Mouse (Mus musculus): ENCODE results near the gene Eif4g3. TPM values are rescaled to one million over a fixed set of nuclear protein-coding genes. Genes with fewer than 3 reads are reported as not detected.

Gene Eif4g3
- total and polyA plus RNA-seq, 3 experiments: 25.5 to 97.9 (median 72.3) TPM

DNA sequence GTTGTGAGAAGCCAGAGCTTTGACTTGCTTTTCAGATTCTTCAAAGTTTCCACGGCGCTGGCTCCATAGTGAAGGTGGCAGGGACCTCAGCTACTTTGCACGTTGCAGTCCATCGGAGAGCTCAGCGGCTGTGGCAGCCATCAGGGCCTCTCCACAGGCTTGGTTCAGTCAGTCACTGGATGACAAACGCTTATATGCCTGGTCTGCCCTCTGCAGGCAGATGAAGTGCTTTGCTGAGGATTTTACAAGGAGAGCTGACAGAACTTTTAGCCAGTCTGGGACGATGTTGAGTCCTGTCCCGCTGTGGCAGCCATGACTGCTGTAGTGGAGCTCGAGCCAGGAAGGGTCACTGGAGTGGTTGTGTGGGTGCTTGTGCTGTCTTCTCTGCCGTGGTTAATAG lies 126.9 kb downstream of the Eif4g3 start:
- TF ChIP-seq POLR2AphosphoS5 (IDR thresholded peaks at IDR 0.05; ENCODE audit: insufficient replicate concordance, low read depth, low read length) (no peak), GATA2 (IDR thresholded peaks at IDR 0.05; ENCODE audit: borderline replicate concordance, low read depth, low read length) (no peak), TAL1 (conservative IDR thresholded peaks at IDR 0.05; ENCODE audit: low read depth, low read length) (no peak), CTCF (IDR thresholded peaks at IDR 0.05; ENCODE audit: low read depth, low read length) (no peak), GATA1 (IDR thresholded peaks at IDR 0.05; ENCODE audit: borderline replicate concordance, low read length) (no peak)
- ATAC-seq (ENCODE audit: extremely low read depth, insufficient number of reproducible peaks, low FRiP score, poor library complexity, severe bottlenecking): no peak
- H3K36me3 ChIP-seq (replicated peaks): peaks cover 85% of the 10 kb centered on the region

DNA sequence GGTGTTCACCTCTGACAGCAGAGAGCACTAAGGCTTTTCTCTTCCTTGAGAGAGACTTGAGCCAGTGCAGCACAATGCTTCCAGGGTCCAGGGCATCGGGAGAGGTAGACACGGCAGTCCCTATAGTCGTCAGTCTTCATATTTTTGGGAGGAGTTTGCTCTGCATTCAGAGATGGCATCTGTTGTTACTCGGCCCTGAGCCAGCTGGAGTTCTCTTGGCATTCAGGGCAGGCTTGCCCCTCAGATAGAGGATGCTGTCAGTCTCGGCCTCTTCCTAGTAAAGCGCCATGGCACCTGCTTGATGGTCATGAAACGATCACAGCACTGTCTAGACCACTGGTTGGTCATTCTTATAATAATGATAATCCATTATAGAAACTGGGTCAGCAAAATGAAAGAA lies 131.2 kb downstream of the Eif4g3 start:
- H3K9me3 ChIP-seq (replicated peaks): no peaks in the 10 kb centered on the region
- no peak overlapping the region for H3K4me3 ChIP-seq (ENCODE audit: low read depth, low read length)
- peaks cover 86% of the 10 kb centered on the region for H3K36me3 ChIP-seq (replicated peaks)
- ATAC-seq (ENCODE audit: extremely low read depth, insufficient number of reproducible peaks, low FRiP score, poor library complexity, severe bottlenecking) (no peak), DNase-seq (ENCODE audit: low spot score) (no peak)
- H3K4me1 ChIP-seq (ENCODE audit: insufficient read depth, low read depth, low read length): no peaks in the 10 kb centered on the region
- H3K27me3 ChIP-seq (ENCODE audit: insufficient read depth, low read length): no peaks in the 10 kb centered on the region
- TF ChIP-seq CTCF (IDR thresholded peaks at IDR 0.05; ENCODE audit: low read depth, low read length): no peak
- no peak for TF ChIP-seq POLR2AphosphoS5 (IDR thresholded peaks at IDR 0.05; ENCODE audit: insufficient replicate concordance, low read depth, low read length)
- no peak for TF ChIP-seq GATA1 (IDR thresholded peaks at IDR 0.05; ENCODE audit: borderline replicate concordance, low read length)
- TF ChIP-seq TAL1 (conservative IDR thresholded peaks at IDR 0.05; ENCODE audit: low read depth, low read length): no peak
- TF ChIP-seq GATA2 (IDR thresholded peaks at IDR 0.05; ENCODE audit: borderline replicate concordance, low read depth, low read length): no peak

More for the DNA sequence above, 126.9 kb downstream of the Eif4g3 start:
- H3K9me3 ChIP-seq (replicated peaks): no peaks in the 10 kb centered on the region
- no peak overlapping the region for H3K4me3 ChIP-seq (ENCODE audit: low read depth, low read length)
- no peak for DNase-seq (ENCODE audit: low spot score)
- H3K4me1 ChIP-seq (ENCODE audit: insufficient read depth, low read depth, low read length): no peaks in the 10 kb centered on the region
- no peaks in the 10 kb centered on the region for H3K27me3 ChIP-seq (ENCODE audit: insufficient read depth, low read length)

DNA sequence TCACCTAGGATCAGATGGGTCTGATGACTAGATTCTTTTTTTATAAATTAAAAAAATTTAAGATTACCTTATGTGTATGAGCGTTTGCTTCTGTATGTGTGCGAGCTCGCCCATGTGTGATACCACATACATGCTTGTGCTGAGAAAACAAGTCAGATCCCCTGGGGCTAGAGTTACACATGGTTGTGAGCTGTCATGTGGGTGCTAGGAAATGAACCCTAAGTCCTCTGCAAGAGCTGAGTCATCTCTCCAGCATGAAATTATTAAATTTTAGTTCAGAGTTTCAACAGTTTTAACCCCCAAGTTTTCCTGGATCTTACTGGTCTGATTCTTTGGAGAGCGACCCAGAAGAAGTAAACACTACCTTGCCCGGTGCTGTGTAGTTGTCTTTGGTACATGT lies 134.5 kb downstream of the Eif4g3 start:
- H3K9me3 ChIP-seq (replicated peaks): no peaks in the 10 kb centered on the region
- H3K4me3 ChIP-seq (ENCODE audit: low read depth, low read length): no peak overlapping the region
- ATAC-seq (ENCODE audit: extremely low read depth, insufficient number of reproducible peaks, low FRiP score, poor library complexity, severe bottlenecking) (no peak), DNase-seq (ENCODE audit: low spot score) (no peak)
- H3K27me3 ChIP-seq (ENCODE audit: insufficient read depth, low read length): no peaks in the 10 kb centered on the region
- TF ChIP-seq GATA2 (IDR thresholded peaks at IDR 0.05; ENCODE audit: borderline replicate concordance, low read depth, low read length): no peak
- no peak for TF ChIP-seq GATA1 (IDR thresholded peaks at IDR 0.05; ENCODE audit: borderline replicate concordance, low read length)
- TF ChIP-seq CTCF (IDR thresholded peaks at IDR 0.05; ENCODE audit: low read depth, low read length): no peak
- TF ChIP-seq POLR2AphosphoS5 (IDR thresholded peaks at IDR 0.05; ENCODE audit: insufficient replicate concordance, low read depth, low read length): no peak
- no peak for TF ChIP-seq TAL1 (conservative IDR thresholded peaks at IDR 0.05; ENCODE audit: low read depth, low read length)
- peaks cover 89% of the 10 kb centered on the region for H3K36me3 ChIP-seq (replicated peaks)
- no peaks in the 10 kb centered on the region for H3K4me1 ChIP-seq (ENCODE audit: insufficient read depth, low read depth, low read length)

DNA sequence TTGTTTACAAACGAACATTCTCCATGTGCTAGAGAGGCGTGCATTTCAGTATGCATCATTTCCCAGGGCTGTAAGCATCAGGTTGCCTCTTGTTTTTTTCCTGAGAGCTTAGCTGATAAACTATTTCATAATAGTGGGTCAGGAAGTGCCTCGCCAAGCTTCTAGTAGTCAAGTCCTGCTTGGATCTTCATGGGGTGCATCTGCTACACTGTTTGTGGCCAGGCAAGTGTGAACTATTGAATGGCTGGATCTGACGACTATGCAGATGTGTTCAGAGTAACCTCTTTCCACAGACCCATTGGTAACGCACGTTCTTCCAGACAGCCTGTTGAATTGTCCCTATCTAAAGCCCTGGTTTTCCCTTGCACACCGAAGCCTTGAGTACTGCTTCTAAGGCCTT lies 135.0 kb downstream of the Eif4g3 start:
- no peak for TF ChIP-seq GATA2 (IDR thresholded peaks at IDR 0.05; ENCODE audit: borderline replicate concordance, low read depth, low read length)
- no peak for TF ChIP-seq POLR2AphosphoS5 (IDR thresholded peaks at IDR 0.05; ENCODE audit: insufficient replicate concordance, low read depth, low read length)
- no peak for DNase-seq (ENCODE audit: low spot score)
- H3K36me3 ChIP-seq (replicated peaks): peaks cover 92% of the 10 kb centered on the region
- H3K27me3 ChIP-seq (ENCODE audit: insufficient read depth, low read length): no peaks in the 10 kb centered on the region
- ATAC-seq (ENCODE audit: extremely low read depth, insufficient number of reproducible peaks, low FRiP score, poor library complexity, severe bottlenecking): no peak
- no peaks in the 10 kb centered on the region for H3K9me3 ChIP-seq (replicated peaks)
- H3K4me1 ChIP-seq (ENCODE audit: insufficient read depth, low read depth, low read length): no peaks in the 10 kb centered on the region
- H3K4me3 ChIP-seq (ENCODE audit: low read depth, low read length): no peak overlapping the region

DNA sequence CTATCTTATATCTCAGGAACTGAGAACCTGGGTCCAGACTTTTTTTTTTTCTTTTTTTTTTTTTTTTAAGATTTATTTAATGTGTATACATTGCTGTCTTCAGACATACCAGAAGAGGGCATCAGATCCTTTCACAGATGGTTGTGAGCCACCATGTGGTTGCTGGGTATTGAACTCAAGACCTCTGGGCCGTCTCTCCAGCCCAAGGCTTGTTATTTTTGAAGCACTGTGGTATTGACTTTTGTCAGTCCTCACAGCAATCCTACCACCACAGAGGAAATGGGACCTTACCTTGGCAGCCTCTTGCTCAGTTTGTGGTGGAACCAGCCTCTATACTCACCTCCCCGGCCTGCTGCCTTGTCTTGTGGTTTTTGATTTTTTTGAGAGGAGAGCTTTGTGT lies 137.3 kb downstream of the Eif4g3 start:
- ATAC-seq (ENCODE audit: extremely low read depth, insufficient number of reproducible peaks, low FRiP score, poor library complexity, severe bottlenecking): no peak
- DNase-seq (ENCODE audit: low spot score): no peak
- no peak for TF ChIP-seq POLR2AphosphoS5 (IDR thresholded peaks at IDR 0.05; ENCODE audit: insufficient replicate concordance, low read depth, low read length)
- no peak for TF ChIP-seq CTCF (IDR thresholded peaks at IDR 0.05; ENCODE audit: low read depth, low read length)
- TF ChIP-seq GATA1 (IDR thresholded peaks at IDR 0.05; ENCODE audit: borderline replicate concordance, low read length): no peak
- TF ChIP-seq GATA2 (IDR thresholded peaks at IDR 0.05; ENCODE audit: borderline replicate concordance, low read depth, low read length): no peak
- Histone ChIP-seq H3K27me3 (ENCODE audit: insufficient read depth, low read length) (no peaks in the 10 kb centered on the region), H3K36me3 (replicated peaks) (peaks cover 93% of the 10 kb centered on the region), H3K9me3 (replicated peaks) (no peaks in the 10 kb centered on the region), H3K4me3 (ENCODE audit: low read depth, low read length) (no peak overlapping the region), H3K4me1 (ENCODE audit: insufficient read depth, low read depth, low read length) (no peaks in the 10 kb centered on the region)

DNA sequence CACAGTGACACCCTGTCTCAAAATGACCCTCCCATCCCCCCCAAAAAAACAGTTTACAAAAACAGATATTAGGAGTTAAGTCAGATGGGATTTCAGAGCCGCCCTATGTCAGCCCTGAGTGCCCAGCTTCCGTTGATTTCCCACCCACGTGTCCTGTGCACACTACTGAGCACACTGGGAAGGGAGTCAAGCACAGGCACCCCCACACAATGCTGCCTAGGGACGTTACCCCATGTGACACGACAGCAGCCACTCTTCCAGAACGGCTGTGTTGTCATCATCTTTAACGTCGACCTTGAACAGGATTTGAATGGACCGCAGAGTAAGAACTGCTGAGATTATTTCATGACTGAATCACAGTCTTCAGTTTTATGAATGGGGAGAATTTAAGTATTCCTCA lies 138.4 kb downstream of the Eif4g3 start:
- TF ChIP-seq TAL1 (conservative IDR thresholded peaks at IDR 0.05; ENCODE audit: low read depth, low read length) (no peak), POLR2AphosphoS5 (IDR thresholded peaks at IDR 0.05; ENCODE audit: insufficient replicate concordance, low read depth, low read length) (no peak)
- no peak for ATAC-seq (ENCODE audit: extremely low read depth, insufficient number of reproducible peaks, low FRiP score, poor library complexity, severe bottlenecking)
- DNase-seq (ENCODE audit: low spot score): no peak
- Histone ChIP-seq H3K27me3 (ENCODE audit: insufficient read depth, low read length) (no peaks in the 10 kb centered on the region), H3K9me3 (replicated peaks) (no peaks in the 10 kb centered on the region), H3K4me3 (ENCODE audit: low read depth, low read length) (no peak overlapping the region), H3K4me1 (ENCODE audit: insufficient read depth, low read depth, low read length) (no peaks in the 10 kb centered on the region), H3K36me3 (replicated peaks) (peaks cover 93% of the 10 kb centered on the region)

GRCm38 (mm10) chr4:138131716-138132115 lies 138.9 kb downstream of the Eif4g3 start:
- Histone ChIP-seq H3K36me3 (replicated peaks) (peaks cover 93% of the 10 kb centered on the region), H3K27me3 (ENCODE audit: insufficient read depth, low read length) (no peaks in the 10 kb centered on the region), H3K4me3 (ENCODE audit: low read depth, low read length) (no peak overlapping the region), H3K9me3 (replicated peaks) (no peaks in the 10 kb centered on the region), H3K4me1 (ENCODE audit: insufficient read depth, low read depth, low read length) (no peaks in the 10 kb centered on the region)
- DNase-seq (ENCODE audit: low spot score) (no peak), ATAC-seq (ENCODE audit: extremely low read depth, insufficient number of reproducible peaks, low FRiP score, poor library complexity, severe bottlenecking) (no peak)
- TF ChIP-seq CTCF (IDR thresholded peaks at IDR 0.05; ENCODE audit: low read depth, low read length): no peak
- TF ChIP-seq POLR2AphosphoS5 (IDR thresholded peaks at IDR 0.05; ENCODE audit: insufficient replicate concordance, low read depth, low read length): no peak
- no peak for TF ChIP-seq GATA2 (IDR thresholded peaks at IDR 0.05; ENCODE audit: borderline replicate concordance, low read depth, low read length)
- no peak for TF ChIP-seq GATA1 (IDR thresholded peaks at IDR 0.05; ENCODE audit: borderline replicate concordance, low read length)
- TF ChIP-seq TAL1 (conservative IDR thresholded peaks at IDR 0.05; ENCODE audit: low read depth, low read length): no peak
